Mouse (Mus musculus) c-Kit-positive CD71-negative TER-119-negative erythroid progenitor cells, embryonic 14.5 days (primary cell): Measurements from ENCODE around the gene Apela.
"Not testable (repeated sequence)": the region's sequence is repeated elsewhere in the genome, so short reads cannot be mapped to it uniquely, and the experiment has no call there.

Experiments used
- DNase-seq: peaks from one replicate; pipeline ENCODE4 v3.0.0-alpha.2; 2013; ENCODE audit warnings: low read depth

Apela gene

GRCm38 (mm10) chr8:65022485-65022884 lies 14.7 kb downstream of the Apela start:
- peak; percentile 3 for DNase-seq

GRCm38 (mm10) chr8:65018423-65018822 lies 18.7 kb downstream of the Apela start, which contains the start of the genes Trim61 and Trim60:
Trim61 (minus strand) TSS chr8:65018523.
Trim60 (minus strand) TSS chr8:65018584.
- DNase-seq = no peak

GRCm38 (mm10) chr8:65007616-65008015 lies 29.5 kb downstream of the Apela start:
- DNase-seq = not testable (repeated sequence)

- no peak for DNase-seq
These were observed 38.2 kb downstream of the Apela start for GRCm38 (mm10) chr8:64998806-64999365.

GRCm38 (mm10) chr8:64987731-64988130 lies 49.4 kb downstream of the Apela start, which contains the start of gene Trim75:
Trim75 (minus strand) TSS chr8:64987831.
- no peak for DNase-seq

GRCm38 (mm10) chr8:64983150-64983897 lies 53.8 kb downstream of the Apela start:
- DNase-seq = no peak
